Mouse (Mus musculus) testis, adult 2 months (tissue): ENCODE measurements around the gene Prp2. TPM values are rescaled to one million over a fixed set of nuclear protein-coding genes. Genes with fewer than 3 reads are reported as not detected.
"Not testable (repeated sequence)": the region's sequence is repeated elsewhere in the genome, so short reads cannot be mapped to it uniquely, and the experiment has no call there.

Experiments
- H3K27ac ChIP-seq: fragments of 200-500 bp; 2 replicates; pipeline ENCODE4 v1.5.1; 2012; ENCODE audit warnings: low read depth, low read length; ENCODE audit not compliant: control insufficient read depth, insufficient read depth
- H3K27me3 ChIP-seq: fragments of 200-500 bp; 2 replicates; pipeline ENCODE4 v1.6.1; 2012; ENCODE audit warnings: mild to moderate bottlenecking, low read length, moderate library complexity; ENCODE audit not compliant: control insufficient read depth, insufficient read depth
- H3K36me3 ChIP-seq: fragments of 200-500 bp; 2 replicates; pipeline ENCODE4 v1.6.1; 2012; ENCODE audit warnings: mild to moderate bottlenecking, low read length; ENCODE audit not compliant: control insufficient read depth, insufficient read depth
- H3K4me1 ChIP-seq: fragments of 200-500 bp; 2 replicates; pipeline ENCODE4 v1.6.1; 2012; ENCODE audit warnings: low read length; ENCODE audit not compliant: control insufficient read depth, insufficient read depth
- H3K4me3 ChIP-seq: fragments of 200-500 bp; 2 replicates; pipeline ENCODE4 v1.5.1; 2012; ENCODE audit warnings: low read depth, mild to moderate bottlenecking, low read length, moderate library complexity, mixed read lengths; ENCODE audit not compliant: control insufficient read depth
- CTCF ChIP-seq: fragments of 200-500 bp; IDR thresholded peaks from 2 replicates; pipeline ENCODE4 v1.5.1; 2012; ENCODE audit warnings: low read depth, mild to moderate bottlenecking, inconsistent platforms, low read length, moderate library complexity; ENCODE audit not compliant: control insufficient read depth, insufficient read depth, insufficient replicate concordance
- POLR2A ChIP-seq: fragments of 200-500 bp; IDR thresholded peaks from 2 replicates; pipeline ENCODE4 v1.6.1; 2012; ENCODE audit warnings: low read depth, mild to moderate bottlenecking, inconsistent platforms, low read length, moderate library complexity; ENCODE audit not compliant: control insufficient read depth
- polyA plus RNA-seq: library from polyadenylated mRNA; depleted of rRNA; stranded (reverse); fragments of >200 nt; gene quantifications from 2 replicates; pipeline ENCODE4 v1.2.3, GENCODE M21; 2012; rRNA removed

Gene Prp2
- not detected in 2 replicates for polyA plus RNA-seq

DNA sequence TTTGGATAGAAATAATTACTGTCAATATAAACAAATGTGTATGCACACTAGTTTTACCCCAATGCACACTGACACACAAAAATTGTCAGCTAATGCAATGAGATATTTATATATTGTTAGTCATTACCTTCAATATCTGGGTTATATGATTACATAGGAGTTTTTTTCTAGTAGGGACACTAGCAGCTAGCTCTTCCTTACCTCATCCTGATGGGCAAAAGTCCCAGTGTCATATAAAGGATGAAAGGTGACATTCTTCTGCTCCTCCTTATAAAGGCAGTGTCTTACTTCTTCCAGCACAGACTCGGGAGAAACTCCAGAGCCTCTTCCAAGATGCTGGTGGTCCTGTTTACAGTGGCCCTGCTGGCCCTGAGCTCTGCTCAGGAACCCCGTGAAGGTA, at the start of gene Prp2:
Gene Prp2 (plus strand): TSS at position 301 of the 400 bp plus-strand sequence.
- not testable (repeated sequence) for H3K4me3 ChIP-seq, H3K4me1 ChIP-seq, H3K27me3 ChIP-seq, H3K27ac ChIP-seq, H3K36me3 ChIP-seq

DNA sequence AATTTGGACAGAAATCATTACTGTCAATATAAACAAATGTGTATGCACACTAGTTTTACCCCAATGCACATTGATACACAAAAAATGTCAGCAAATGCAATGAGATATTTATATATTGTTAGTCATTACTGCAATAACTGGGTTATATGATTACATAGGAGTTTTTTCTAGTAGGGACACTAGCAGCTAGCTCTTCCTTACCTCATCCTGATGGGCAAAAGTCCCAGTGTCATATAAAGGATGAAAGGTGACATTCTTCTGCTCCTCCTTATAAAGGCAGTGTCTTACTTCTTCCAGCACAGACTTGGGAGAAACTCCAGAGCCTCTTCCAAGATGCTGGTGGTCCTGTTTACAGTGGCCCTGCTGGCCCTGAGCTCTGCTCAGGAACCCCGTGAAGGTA, 26.2 kb upstream of the Prp2 start, which contains the start of gene Prh1:
Gene Prh1 (plus strand): TSS at position 301 of the 400 bp plus-strand sequence.
- not testable (repeated sequence) for H3K4me3 ChIP-seq, H3K36me3 ChIP-seq, H3K27me3 ChIP-seq, H3K27ac ChIP-seq, H3K4me1 ChIP-seq

DNA sequence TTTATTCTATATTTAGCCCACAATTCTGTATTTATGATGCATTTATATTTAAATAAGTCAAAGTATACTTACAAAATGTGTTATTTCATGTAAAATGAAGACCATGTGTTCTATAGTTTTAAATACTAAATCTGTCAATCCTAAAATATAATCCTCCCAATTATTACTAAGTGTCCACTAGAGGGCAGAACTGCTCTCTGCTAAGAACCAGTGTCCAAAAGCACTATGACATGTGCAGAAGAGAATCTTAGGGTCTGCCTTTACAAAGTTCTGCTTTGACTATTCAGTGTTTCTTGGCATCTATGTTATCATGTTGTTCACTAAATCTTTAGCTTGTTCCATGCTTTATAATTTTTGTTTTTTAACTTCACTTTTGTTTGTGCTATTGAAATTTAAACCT, 53.7 kb downstream of the Prp2 start:
- H3K36me3 ChIP-seq: no peaks in the 10 kb centered on the region
- H3K27ac ChIP-seq: no peak overlapping the region
- no peak overlapping the region for H3K4me3 ChIP-seq
- TF ChIP-seq POLR2A: no peak
- no peak for TF ChIP-seq CTCF
- H3K27me3 ChIP-seq: no peaks in the 10 kb centered on the region
- no peaks in the 10 kb centered on the region for H3K4me1 ChIP-seq

Other genes starting within 250 kb of the Prp2 start
- gene Gm8882, start 231.8 kb upstream of the Prp2 start, polyA plus RNA-seq: not detected in 2 replicates
- gene Prh1, start 26.1 kb upstream of the Prp2 start, polyA plus RNA-seq: not detected in 2 replicates
- gene A630073D07Rik, start 55.6 kb downstream of the Prp2 start, polyA plus RNA-seq: not detected in 2 replicates
- gene Tas2r120, start 61.0 kb downstream of the Prp2 start, polyA plus RNA-seq: not detected in 2 replicates
- not detected in 2 replicates for gene Tas2r121, start 105.1 kb downstream of the Prp2 start, polyA plus RNA-seq
- not detected in 2 replicates for gene Tas2r122, start 116.0 kb downstream of the Prp2 start, polyA plus RNA-seq
- gene Tas2r115, start 142.1 kb downstream of the Prp2 start, polyA plus RNA-seq: not detected in 2 replicates
- gene Tas2r124, start 158.8 kb downstream of the Prp2 start, polyA plus RNA-seq: not detected in 2 replicates
- not detected in 2 replicates for gene Tas2r102, start 166.2 kb downstream of the Prp2 start, polyA plus RNA-seq
- gene Tas2r136, start 182.2 kb downstream of the Prp2 start, polyA plus RNA-seq: not detected in 2 replicates
- not detected in 2 replicates for gene Tas2r117, start 206.9 kb downstream of the Prp2 start, polyA plus RNA-seq